In the genomic region with DNA sequence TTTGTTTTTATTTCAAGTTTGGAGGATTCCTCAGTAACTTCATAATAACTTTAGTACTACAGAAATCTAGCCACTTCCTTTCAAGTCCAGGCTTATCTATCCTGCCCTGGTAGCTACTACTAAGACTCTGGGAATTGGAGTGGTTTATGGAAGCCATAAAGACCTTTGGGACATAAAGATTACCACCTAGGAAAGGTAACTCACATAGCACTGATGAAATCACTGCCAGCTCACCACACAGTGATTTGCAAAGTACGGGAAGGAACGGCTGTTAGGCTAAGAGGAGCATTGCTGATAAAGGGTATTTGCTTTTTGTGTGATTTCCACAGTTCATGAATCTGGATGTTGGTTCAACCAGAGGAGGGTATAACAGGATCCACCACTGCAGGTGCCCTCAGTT, we compare ENCODE assay signal across 13 mouse cellular contexts.
"Had no signal": no experiment of that assay in that cellular context is flagged by ENCODE, and none has a peak within 500 bp of the region (broad histone marks: within the 10 kb centered on the region; RNA-seq: fewer than 3 reads in every experiment).

No protein-coding gene starts in this region.

- H3K36me3 ChIP-seq: liver, embryonic 15.5 days; midbrain, embryonic 13.5 days; stomach, embryonic 15.5 days had no signal

- H3K9me3 ChIP-seq: liver, embryonic 15.5 days; midbrain, embryonic 13.5 days; stomach, embryonic 15.5 days had no signal

- H3K4me3 ChIP-seq: liver, embryonic 15.5 days; midbrain, embryonic 13.5 days; stomach, embryonic 15.5 days had no signal

- H3K9ac ChIP-seq: liver, embryonic 15.5 days; midbrain, embryonic 13.5 days; stomach, embryonic 15.5 days had no signal

- H3K27ac ChIP-seq: liver, embryonic 15.5 days; midbrain, embryonic 13.5 days; stomach, embryonic 15.5 days had no signal

- H3K27me3 ChIP-seq: liver, embryonic 15.5 days; midbrain, embryonic 13.5 days; stomach, embryonic 15.5 days had no signal

- ATAC-seq: lung, postnatal 0 days; midbrain, embryonic 13.5 days had no signal

- DNase-seq: kidney, adult 18-20 months; kidney, postnatal 10 days; left cerebral cortex, postnatal 4 days; lung, adult 2 months; lung, postnatal 36 days; right cerebral cortex, postnatal 14 days; thymus, adult 18-20 months; thymus, postnatal 36 days had no signal

- H3K4me2 ChIP-seq: liver, embryonic 11.5 days; liver, embryonic 15.5 days; midbrain, embryonic 13.5 days; stomach, embryonic 15.5 days had no signal
